Mouse (Mus musculus): ENCODE measurements around the gene Itgal.

GRCm38 (mm10) chr7:127282190-127282589 is 13.9 kb upstream of the Itgal start:
- TF ChIP-seq CTCF (IDR thresholded peaks at IDR 0.05; ENCODE audit: low read depth), result no peak
- no peak for TF ChIP-seq EP300 (IDR thresholded peaks at IDR 0.05; ENCODE audit: low read depth)
